Mouse (Mus musculus) thymus, postnatal 14 days (tissue): ENCODE measurements around the gene Emc10.
A peak's percentile ranks its signal among the peaks of the same experiment; 100 is the strongest.

Source experiments
- DNase-seq: peaks from one replicate; pipeline ENCODE4 v3.0.0; 2021

The Emc10 gene

DNA sequence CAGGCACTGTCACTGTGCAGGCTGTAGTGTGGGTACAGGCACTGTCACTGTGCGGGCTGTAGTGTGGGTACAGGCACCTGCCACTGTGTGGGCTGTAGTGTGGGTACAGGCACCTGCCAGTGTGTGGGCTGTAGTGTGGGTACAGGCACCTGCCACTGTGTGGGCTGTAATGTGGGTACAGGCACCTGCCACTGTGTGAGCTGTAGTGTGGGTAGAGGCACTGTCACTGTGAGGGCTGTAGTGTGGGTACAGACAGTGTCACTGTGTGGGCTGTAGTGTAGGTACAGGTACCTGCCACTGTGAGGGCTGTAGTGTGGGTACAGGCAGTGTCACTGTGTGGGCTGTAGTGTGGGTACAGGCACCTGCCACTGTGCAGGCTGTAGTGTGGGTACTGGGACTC, 12.2 kb downstream of the Emc10 start:
- DNase-seq, result no peak

DNA sequence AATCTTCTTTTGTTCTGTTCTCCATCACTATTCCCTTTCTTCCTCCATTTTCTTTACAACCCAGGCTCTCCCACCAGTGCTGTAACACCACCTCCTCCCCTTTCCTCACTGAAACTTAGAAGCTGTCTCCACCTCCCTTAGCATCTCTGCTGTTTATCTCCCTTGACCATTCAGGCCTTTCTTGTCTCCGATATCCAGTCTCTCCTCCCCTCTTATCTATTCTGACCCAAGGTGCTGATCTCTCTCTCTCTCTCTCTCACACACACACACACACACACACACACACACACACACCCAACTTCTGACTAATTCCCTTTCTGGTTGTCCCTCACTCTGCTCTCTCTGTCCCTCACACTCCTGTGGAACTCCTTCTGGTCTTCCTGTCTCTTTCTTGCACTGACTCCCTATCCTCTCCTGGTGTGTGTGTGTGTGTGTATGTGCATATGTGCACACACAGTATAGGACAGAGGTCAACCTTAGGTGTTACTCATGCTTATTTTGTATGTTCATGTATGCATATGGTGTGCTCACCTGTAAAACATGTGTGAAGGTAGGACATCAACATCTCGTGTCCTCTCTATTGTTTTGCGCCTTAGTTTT, 13.4 kb downstream of the Emc10 start:
- no peak for DNase-seq

DNA sequence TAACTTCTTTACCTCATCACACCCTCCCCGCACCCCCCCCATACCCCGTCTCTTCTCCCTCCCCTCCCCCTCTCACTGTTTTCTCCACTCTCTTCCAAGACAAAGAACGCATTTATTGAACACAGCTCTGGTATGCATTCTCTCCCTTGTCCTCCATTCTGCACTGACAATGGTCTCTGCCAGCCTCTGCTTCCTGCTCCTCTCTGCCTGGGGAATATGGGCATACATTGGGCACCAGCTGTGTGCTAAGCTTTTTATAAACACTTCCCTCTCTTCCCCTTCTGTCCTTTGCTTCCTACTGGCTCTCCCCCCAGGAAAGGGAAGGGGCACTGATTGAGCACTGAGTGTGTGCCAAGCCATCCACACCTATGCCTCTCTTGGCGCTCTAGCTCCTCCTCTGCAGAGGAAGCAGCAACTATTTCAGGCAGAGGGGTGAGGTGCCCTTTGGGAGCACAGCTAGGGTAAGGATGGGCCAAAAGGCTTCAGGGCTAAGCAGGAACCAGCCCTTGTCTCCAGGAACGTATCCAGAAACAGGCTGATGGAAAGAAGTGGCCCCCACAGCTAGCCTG, 21.2 kb downstream of the Emc10 start:
- DNase-seq, result no peak

DNA sequence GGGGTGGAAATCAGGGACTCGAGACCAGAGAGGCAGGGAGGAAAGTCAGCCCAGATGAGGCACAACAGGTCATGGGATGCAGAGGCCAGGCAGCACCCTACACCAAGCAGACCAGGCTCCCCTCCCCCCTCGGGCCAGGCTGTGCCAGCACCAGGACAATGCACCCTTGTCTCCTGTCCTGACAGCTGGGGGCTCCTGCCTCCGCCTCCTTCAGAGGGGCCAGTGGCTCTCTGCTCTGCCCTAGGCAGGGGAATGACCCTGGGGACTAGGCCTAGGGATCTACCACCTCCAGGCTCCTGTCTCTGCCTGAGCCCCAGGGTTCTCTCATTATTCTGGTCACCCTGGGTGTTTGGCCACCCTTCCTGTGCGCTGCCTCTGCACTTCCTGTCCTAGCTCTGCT, 21.9 kb downstream of the Emc10 start:
- DNase-seq, result no peak

DNA sequence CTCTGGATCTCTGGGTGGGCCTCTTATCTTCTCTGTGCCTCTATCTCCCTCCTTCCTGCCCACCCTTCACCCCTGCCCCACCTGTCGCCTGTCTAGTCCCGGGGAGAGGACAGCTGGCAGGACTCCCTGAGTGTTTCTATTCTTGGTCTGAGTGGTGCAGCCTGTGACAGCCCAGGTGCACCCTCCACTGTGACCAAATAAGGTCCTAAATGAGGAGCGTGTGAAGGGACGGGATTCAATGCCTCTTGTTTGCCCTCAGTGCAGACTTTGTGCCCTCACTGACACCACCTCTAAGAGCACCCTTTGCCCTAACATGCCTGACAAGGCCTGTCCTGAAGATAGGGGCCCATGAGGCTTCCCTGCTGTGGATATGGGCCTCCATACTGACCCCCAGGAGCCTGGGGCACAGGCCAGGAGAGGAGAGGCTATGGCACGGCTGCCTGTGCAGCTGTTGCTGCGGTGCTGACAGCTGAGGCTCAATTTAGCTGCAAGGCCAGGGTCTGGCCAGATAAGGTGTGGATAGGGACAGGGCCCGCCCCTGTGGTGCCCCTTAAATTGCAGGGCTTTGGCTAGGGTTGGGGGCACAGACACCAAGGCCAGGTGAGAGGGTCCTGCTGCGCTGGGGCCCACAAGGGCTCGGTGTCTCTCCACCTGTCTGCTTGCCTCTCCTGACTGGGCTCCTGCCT, 23.2 kb downstream of the Emc10 start:
- DNase-seq, result no peak

DNA sequence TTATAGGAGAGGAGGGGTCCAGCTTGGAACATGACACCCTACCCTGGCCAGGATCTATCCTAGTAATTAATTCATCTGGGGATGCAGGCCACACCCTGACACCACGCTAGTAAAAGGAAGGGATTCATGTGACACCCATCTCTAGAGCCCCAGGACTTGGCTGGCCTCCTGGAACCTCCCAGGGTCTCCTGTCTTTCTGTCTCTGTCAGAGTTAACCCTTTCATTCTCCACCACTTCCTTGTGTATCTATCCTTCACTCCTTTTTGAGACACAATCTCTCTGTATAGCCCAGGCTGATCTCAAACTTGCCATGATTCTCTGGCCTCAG, 23.8 kb downstream of the Emc10 start:
- DNase-seq, result no peak

DNA sequence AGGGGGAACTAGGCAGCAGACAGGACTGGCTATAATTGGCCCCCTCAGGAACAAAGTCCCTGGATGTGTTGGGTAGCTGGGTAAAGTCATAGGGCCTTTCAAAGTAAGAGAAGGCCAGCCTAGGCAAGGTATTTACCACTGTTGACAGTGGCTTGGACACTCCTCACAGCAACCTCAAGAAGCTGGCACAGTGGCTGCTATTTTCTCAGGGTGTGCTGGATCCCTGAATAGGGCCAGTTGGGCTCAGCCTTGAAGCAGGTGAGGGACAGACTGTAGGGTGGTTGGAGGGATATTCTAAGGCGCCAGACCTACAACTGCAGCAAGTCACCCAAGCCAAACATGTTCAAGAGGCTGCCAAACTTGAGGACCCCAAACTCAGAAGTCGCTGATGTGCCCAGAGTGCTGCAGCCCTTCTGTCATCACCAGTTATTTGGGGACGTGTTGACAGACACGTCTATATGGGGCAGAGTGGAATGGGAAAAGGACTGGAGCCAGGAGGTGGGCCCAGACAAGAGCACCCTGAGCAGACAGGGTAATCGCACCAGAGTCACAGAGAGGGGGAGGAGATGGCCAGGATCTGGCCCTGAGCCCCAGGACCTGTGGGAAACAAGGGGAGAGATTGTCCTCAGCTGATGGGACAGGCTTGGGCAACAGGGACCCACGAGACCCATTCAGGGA, 24.3 kb downstream of the Emc10 start:
- DNase-seq, result no peak

DNA sequence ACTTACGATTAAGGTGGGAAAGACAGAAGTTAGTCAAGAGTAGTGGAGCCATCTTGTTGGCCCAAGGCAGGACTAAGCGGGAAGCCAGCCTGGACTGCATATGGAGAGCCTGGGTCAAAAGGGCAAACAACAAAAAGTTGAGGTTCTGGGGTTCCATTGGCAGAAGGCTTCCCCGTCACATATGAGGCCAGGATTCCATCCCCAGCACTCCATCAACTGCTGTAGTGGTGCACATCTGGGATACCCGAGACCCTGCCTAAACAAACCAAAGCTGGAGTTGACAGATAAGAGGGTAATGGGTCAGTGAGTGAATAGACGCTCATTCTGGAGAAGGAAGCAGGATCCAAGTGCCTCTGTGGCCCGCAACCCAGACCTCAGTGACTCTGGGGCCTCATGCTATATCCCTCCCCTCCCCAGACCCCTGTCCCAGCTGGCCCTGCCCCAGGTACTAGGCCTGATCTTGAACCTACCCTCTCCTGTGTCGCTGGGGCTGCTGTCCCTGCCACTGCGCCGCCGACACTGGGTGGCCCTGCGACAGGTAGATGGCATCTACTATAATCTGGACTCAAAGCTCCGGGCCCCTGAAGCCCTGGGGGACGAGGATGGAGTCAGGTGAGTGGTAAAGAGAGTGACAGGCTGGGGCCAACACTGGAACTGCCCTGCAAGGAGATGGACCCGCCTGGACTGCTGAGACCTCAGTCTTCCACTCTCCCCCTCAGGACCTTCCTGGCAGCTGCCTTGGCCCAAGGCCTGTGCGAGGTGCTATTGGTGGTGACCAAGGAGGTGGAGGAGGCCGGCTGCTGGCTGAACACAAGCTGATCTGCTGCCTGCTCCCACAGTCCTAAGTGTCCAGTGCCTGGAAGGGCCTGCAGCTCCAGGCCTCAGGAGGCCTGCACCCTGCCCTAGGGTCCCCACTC, 25.4 kb downstream of the Emc10 start:
- no peak for DNase-seq

DNA sequence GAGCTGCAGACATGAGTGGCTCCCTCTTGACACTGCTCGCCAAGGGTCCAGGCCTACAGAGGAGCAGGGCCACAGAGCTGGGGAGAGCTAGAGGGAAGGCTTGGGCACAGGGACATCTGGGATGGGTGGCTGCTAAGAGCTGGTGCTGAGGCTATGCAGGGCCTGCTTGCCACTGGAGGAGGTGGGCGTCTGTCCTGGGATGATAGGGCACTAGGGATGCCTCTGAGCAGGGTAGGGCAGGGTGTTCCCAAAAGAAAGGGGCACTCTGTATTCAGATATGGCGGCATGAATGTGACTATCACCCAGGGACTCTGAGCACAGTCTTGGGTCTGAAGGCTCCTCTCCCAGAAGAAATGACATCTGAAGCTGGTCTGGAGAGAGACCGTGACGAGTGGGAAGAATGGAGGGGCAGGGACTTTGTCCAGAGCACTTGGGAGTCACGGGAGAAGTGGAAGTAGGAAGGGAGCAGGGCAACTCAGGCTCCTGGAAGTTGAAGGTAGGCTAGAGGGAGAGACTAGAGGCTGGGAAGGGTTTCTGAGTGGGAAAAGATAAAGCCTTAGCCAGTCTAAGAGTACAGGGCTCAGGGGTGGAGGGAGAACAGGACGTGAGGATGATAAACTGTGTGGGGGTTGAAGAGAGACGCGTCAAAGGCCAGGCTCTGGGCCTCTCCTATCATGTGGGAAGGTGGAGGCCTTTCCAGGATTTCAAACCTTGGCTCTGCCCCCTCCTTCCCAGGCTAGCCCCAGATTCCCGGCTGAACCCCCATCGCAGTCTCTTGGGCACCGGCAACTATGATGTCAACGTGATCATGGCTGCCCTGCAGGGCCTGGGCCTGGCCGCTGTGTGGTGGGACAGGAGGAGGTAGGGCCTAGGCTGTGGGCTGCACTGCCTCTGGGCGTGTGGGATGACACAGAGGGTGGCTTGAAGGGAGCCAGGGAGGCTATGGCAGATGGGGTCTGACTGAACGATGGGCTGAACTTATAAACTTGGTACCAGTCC, 26.4 kb downstream of the Emc10 start:
- DNase-seq, result no peak

DNA sequence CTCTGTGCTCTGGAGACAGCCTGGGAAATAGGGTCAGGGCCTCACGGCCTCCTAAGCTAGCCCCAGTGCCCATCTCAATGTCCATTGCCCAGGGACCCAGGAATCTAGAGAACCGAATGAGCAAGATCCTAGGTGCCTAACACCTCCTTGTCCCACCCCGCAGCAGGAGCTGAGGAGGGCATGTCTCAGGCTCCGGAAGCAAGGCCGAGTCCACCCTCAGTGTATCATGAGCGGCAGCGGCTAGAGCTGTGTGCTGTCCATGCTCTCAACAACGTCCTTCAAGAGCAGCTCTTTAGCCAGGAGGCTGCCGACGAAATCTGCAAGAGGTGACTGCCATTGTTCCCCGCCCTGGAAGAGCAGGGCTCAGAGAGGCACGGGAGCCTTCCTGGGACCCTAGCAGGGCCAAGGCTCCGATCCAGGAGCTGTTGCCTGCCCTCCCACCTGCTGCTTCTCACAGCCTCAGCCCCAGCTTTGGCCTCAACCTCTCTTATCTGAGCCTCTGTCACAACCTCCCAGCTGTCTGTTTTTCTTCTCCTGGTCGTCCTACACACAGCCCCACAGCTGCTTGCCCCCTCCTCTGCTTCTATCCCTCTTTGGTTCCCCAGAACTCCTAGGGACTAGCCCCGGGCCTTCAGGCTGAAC, 27.6 kb downstream of the Emc10 start:
- no peak for DNase-seq

DNA sequence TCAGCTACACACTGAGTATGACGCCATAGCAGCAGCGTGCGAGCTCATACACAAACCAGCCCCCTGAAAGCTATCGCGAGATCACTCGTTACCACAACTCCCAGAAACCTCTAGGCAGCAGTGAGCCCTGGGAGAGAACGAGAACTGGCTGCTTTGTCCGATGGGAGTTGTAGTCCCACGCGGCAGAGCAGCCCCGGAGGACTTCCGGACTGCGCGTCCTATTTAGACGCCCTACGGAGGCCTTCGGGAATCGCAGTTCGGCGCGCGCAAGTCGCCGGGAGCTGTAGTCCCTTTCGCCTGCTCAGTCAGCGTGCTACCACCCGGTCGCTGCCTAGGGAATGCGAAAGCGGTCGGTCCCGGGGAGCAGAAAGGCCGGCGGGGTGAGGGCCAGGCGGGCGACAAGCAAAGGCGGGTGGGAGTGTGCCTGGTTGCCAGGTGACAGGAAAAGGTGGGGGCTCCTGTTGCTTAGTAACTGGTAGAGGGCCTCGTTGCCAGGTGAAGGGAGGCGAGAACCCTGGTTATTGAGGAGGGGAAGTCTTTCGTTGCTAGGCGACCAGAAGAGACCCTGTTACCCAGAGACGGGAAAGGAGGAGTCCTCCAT, 28.4 kb downstream of the Emc10 start, which contains the start of gene Josd2:
TSS of gene Josd2 (plus strand) at position 170 of the 601 bp plus-strand sequence.
- peak; percentile 91 for DNase-seq

DNA sequence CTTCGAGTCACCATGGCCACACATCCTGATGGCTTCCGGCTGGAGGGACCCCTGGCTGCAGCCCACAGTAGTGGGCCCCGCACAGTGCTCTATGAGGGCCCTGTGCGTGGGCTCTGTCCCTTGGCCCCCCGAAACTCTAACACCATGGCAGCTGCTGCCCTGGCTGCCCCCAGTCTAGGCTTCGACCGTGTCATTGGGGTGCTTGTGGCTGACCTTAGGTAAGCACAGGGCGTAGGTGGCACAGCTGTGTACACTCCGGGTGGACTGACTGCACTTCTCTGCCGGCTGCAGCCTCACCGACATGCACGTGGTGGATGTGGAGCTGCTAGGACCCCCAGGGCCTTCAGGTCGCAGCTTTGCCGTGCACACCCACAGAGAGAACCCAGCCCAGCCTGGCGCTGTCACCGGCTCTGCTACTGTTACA, 29.4 kb downstream of the Emc10 start:
- DNase-seq, result no peak

DNA sequence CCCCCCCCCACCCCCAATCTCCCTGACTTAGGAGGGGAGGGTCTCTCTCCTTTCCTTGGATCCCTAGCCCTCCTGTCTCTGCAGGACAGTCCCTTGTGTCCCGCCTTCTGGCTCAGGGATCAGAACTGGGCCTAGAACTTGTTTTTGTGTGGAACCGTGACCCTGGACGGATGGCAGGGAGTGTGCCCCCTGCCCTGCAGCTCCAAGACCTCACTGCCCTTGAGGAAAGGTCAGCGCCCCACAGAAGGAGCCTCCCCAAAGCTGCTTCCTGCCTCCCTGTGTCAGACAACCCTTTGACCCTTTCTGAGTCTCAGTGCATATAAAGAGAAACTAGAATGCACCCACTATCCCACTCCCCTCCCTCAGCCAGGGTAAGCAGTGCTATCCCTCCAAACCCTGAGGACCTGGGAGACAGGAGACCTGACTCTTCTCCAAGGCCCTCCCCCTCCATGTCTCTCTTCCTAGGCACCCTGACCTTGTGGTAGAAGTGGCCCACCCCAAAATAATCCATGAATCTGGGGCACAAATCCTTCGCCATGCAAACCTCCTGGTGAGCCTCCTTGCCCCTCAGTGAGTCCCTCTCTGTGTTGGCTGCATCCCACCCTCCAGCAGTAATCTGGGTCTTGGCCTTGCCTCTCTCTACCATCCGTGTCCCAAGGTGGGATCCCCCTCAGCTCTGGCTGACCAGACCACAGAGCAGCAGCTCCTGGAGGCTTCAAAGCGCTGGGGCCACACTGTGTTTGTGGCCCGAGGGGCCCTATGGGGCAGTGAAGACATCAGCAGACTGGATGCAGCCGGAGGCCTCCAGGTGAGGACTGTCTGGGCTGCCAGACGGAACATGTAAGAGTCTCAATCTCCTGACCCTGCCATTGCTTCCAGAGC, 30.1 kb downstream of the Emc10 start:
- no peak for DNase-seq

DNA sequence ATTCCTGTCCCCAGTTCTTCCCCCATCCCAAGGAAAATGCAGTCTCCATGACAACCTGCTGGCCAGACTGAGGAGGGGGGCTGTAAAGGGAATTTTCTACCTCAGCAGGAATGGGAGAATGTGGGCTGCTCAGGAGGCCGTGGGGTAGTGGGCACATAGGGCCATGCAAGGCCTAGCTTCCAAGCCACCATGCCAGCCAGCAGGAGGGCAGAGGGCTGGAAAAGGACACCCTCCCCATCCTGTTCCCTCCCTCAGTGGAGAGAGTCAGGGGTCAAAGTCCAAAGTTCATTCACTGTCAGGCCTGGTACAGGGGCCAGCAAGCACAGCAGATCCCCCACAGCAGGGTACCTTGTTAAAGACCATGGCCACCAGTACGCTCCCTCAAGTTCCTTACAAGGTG, 31.2 kb downstream of the Emc10 start, which contains the start of gene Aspdh:
TSS of gene Aspdh (plus strand) at position 281 of the 400 bp plus-strand sequence.
- DNase-seq, result no peak

DNA sequence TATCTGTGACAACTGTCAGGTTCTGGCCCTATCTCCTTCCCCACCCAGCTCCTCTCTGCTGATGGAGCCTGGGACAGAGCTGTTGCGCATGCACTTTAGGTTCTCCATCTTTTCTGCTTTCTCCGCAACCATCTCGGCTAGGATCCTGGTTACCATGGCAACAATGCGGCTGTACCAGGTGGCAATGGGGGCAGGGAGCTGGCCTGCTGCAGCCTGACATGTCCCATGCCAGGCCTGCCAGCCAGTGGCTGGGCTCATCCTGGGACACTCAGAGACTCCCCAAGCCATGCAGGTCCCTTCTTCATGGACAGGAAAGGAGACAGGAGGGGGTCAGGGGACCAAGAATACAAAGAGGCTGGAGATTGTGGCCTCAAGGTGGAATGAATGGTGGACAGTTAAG, 31.8 kb downstream of the Emc10 start:
- no peak for DNase-seq

DNA sequence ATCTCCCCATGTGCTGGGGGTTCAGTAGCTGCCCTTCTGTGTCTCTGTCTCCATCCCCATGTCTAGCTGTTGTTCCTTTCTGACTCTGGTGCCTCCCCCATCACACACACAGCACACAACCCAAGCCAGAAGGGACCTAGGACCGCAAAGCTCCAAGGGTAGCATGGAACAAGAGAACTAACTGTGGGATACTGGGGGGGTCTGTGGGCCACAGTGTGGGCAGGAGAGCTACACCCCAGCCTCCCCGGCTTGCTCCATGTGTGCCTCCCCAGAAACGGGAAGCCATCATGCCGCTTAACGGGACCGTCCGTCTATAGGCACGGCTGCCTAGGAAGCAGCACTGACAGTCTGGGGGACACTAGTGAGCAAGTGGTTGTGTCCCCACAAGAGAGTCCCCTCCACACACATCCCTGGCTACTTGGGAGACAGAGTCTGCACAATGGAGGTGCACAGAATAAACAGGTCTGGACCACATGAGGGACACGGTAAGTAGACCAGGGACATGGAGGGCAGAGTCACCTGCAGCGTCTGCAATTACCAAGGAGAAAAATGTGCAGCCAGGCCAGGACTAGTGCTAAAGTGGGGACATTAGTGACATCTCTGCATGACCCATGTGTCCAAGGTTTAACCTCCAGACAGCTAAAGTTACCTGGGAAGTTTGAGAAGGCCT, 32.6 kb downstream of the Emc10 start:
- no peak for DNase-seq

DNA sequence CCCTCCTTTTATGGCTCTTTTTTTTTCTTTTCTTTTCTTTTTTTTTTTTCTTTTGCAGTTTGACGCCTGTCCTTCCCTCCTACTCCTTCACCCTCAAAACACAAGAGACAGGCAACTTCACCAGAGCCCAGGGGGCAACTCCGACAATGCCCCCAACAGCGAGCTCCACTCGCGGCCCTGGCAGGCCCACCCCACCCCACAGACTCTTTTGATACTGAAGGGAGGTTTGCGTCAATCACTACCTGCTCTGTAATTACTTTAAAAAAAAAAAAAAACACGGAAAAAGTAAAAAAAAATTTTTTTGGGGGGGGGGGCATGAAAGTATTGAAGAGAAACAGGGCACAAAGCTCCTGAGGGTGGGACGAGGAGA, 33.3 kb downstream of the Emc10 start:
- DNase-seq, result no peak

DNA sequence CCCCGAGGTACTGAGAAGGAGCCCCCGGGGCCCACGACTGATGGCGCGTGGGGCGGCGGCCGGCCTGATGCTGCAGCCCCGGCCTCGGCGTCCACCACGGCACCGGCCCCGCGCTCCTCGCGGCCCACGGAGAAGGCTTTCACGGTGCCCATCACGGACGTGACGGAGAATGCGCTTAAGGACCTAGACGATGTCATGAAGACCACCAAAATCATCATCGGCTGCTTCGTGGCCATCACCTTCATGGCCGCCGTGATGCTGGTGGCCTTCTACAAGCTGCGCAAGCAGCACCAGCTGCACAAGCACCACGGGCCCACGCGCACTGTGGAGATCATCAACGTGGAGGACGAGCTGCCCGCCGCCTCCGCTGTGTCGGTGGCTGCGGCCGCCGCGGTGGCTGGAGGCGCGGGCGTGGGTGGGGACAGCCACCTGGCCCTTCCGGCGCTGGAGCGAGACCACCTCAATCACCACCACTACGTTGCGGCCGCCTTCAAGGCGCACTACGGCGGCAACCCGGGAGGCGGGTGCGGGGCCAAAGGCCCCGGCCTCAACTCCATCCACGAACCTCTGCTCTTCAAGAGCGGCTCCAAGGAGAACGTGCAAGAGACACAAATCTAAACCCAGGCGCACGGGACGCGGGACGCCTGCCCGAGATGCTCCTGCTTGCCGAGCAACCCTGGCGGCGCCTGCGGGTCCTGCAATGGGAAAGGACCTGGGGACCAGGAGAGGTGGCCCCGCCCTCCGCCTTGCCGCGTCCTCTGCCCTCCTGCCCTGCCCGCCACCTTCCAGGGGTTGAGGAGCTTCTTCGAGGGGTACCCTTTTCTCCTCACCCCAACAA, 33.9 kb downstream of the Emc10 start:
- DNase-seq, result peak; percentile 55
